Mouse (Mus musculus) liver, postnatal 0 days (tissue): ENCODE data around the gene Klf13.

Source experiments
- CTCF ChIP-seq: sonication (generic); IDR thresholded peaks from 2 replicates; pipeline ENCODE4 v1.5.1; 2016; ENCODE audit warnings: antibody characterized with exemption, low read depth
- EP300 ChIP-seq: IDR thresholded peaks from 2 replicates; pipeline ENCODE4 v1.6.1; 2016; ENCODE audit warnings: antibody characterized with exemption, low read depth, mild to moderate bottlenecking

- TF ChIP-seq CTCF (no peak), EP300 (no peak)
Measured at GRCm38 (mm10) chr7:63888674-63889073, 50.0 kb downstream of the Klf13 start.
